Mouse (Mus musculus) v-Abl transformed pro-B cells (cell line): ENCODE measurements around the gene Erc2.

Experiments
- in situ Hi-C, 2 experiments: fragments of 400-800 bp; cut with MboI; formaldehyde crosslinking; loops; one replicate each; pipeline ENCODE4 v1.15.1; 2025; ENCODE audit not compliant: unreplicated experiment in 2 of 2

Erc2 gene

GRCm38 (mm10) chr14:28510341-28511028 lies 888.3 kb downstream of the Erc2 start:
- in situ Hi-C loops, result no loop called here

DNA sequence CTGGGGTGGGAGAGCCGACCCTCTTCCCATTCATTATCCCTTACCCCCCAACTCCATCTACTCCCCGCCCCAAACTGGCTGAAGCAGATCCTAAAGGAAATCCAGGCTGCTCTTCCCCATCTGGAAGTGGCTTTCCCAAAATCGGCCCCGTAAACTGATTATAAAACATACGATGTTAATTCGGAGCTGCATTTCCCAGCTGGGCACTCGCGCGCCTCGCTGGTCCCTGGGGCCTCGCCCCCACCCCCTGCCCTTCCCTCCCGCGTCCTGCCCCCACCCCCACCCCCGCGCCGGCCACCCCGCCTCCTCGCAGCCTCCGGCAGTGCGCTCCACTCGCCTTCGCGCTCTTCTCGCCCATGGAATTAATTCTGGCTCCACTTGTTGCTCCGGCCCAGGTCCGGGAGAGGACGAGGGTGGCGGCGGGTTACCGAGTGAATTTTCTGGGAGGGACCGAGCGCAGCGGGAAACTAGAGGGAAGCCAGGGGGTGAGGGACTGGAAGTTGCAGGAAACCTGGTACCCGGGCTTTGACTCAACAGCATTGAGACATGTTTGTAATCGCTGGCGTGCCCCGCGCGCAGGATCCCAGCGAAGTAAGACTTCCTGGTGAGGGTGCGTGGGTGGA lies 888.9 kb downstream of the Erc2 start:
- in situ Hi-C loops, result no loop called here

DNA sequence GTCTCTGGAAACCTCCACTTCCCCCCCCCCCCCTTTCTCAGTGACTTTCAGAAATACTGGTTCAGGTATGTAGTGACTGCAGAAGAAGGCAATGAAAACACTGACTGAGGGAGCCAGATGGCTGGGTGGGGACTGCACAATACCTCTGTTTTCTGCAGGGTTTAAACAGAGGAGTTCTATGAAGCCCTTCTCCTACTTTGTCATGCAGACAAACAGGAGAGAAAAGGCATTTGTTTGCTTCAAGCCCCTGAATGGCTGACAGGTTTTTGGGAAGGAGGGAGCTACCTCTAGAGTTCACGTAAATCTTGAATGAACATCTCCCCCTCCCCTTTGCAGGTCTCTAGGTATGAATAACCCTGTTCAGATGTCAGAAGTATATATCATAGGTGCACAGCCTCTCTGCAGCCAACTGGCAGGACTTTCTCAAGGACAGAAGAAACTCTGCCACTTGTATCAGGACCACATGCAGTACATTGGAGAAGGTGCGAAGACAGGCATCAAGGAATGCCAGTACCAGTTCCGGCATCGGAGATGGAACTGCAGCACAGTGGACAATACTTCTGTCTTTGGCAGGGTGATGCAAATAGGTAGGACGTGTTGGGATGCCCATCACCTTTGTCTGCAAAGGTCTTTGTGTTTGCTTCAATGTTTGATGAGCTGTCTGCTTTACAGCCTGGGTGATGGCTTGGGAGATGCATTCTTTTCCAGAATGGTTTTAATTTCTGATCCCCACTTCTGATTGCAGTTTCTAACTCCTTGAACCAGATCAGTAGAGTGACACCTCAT lies 890.8 kb downstream of the Erc2 start:
- in situ Hi-C loops, result no loop called here

GRCm38 (mm10) chr14:28514171-28514570 lies 891.9 kb downstream of the Erc2 start:
- in situ Hi-C loops, result no loop called here

DNA sequence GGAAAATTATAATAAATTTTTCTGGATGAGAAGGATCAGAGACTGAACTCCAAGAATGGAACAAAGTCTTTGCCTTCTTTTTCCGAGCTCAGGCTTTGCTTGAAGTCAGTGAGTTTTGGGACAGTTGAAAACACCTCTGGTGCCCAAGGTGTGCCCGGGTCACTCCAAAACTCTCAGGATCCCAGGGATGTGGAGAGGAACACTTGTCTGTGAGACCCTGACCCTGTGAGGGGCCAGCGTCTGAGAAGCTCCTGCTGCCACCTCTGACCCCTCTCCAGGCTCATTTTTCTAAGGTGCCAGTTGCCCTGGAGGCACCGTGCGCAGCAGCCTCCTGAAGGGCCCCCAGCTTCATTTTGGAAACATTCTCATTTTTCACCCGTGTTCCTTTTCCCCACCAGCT lies 893.1 kb downstream of the Erc2 start:
- in situ Hi-C loops, result no loop called here

GRCm38 (mm10) chr14:28517631-28518560 lies 895.7 kb downstream of the Erc2 start:
- in situ Hi-C loops, result no loop called here

DNA sequence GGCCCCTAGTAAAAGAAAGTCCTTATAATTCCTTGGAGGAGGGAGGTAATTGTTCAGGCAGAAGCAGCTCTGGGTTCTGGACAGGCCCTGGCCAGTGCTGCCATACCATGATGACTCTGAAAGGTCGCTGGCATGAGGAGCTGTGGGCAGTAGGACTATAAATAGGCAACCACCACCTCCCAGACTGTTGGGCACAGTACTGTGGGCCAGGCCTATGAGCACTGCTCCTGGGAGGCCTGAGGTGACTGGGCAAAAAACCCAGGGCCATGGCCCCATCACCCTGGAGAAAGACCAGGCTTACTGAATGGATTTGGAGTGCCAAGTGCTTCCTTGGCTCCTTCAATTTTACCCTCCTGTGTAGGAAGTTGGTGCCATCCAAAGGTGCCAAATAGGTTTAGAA lies 898.9 kb downstream of the Erc2 start:
- in situ Hi-C loops, result no loop called here

DNA sequence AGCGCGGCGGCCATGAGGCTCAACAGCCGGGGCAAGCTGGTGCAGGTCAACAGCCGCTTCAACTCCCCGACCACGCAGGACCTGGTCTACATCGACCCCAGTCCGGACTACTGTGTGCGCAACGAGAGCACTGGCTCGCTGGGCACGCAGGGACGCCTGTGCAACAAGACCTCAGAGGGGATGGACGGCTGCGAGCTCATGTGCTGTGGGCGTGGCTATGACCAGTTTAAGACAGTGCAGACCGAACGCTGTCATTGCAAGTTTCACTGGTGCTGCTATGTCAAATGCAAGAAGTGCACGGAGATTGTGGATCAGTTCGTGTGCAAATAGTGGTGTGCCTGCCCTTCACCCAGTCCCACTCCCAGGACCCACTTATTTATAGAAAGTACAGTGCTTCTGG lies 900.4 kb downstream of the Erc2 start:
- in situ Hi-C loops, result no loop called here

DNA sequence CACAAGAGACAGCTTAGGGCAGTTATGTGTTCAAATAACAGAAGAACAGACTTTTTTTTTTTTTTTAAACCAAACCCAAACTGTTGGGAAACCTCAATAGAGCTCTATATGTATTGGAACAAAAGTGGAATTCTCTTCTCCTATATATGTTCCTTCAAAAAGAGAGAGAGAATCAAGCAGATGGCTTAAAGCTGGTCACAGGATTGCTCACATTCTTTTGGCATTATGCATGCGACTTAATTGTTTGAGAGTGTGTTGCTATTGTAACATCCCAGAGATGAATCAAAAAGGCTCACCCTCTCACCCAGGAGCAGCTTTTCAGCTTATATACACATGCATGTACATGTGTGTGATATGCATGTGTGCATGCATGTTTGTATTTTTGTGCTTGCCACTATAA lies 903.3 kb downstream of the Erc2 start:
- in situ Hi-C loops, result no loop called here
